Mouse (Mus musculus): ENCODE results near the gene Vkorc1.

DNA sequence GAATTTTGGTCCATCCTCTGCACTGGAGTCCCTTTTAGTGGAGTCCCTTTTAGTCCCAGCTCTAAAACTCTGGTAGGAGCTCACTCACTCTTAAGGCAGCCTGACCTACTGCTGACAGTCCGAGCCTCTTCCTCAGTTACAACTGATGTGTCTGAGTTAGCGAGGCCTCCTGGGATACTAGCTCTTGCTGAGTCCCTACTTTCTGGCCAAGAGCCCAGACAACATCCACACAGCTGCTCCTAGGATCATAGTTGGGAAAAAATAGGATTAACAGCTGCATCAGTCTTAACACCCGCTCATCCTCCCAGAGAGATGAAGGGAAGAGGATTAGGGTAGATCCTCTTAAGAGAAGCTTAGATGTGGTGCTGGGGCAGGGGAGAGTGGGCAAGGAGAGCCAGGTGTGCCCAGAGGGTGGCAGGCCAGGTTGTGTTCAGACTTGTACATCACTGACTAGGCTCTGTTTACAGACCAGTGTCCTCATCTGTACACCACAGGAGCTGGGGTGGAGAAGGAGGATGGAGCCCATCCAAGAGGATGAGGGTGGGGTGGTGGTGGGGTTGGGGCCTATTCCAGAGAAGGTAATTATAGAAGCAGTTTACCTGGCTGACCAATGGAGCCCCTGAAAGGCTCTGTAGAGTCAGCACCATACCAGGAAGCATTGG lies 26.1 kb downstream of the Vkorc1 start:
- TF ChIP-seq CTCF (IDR thresholded peaks at IDR 0.05; ENCODE audit: borderline replicate concordance, control insufficient read depth, extremely low read depth, insufficient read depth, low read length, poor library complexity): no peak
- TF ChIP-seq POLR2A (IDR thresholded peaks at IDR 0.05; ENCODE audit: control insufficient read depth, extremely low read depth, insufficient read depth, low read length, poor library complexity): no peak
